Mouse (Mus musculus) left cerebral cortex, adult 9 months (tissue): Measurements from ENCODE around the gene Gm3839.
A peak's percentile ranks its signal among the peaks of the same experiment; 100 is the strongest.
"Not testable (repeated sequence)": the region's sequence is repeated elsewhere in the genome, so short reads cannot be mapped to it uniquely, and the experiment has no call there.

Source experiments
- DNase-seq, 2 experiments: peaks; one replicate each; pipeline ENCODE4 v3.0.0; 2022; ENCODE audit warnings: low spot score in 2 of 2

The Gm3839 gene

DNA sequence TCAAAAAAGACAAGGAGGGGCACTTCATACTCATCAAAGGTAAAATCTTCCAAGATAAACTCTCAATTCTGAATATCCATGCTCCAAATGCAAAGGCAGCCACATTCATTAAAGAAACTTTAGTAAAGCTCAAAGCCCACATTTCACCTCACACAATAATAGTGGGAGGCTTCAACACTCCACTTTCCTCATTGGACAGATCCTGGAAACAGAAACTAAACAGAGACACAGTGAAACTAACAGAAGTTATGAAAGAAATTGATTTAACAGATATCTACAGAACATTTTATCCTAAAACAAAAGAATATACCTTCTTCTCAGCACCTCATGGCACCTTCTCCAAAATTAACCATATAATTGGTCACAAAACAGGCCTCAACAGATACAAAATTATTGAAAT is at the start of gene Gm3839:
Gene Gm3839 (minus strand): TSS at position 101 of the 400 bp plus-strand sequence.
- DNase-seq: not testable (repeated sequence)

DNA sequence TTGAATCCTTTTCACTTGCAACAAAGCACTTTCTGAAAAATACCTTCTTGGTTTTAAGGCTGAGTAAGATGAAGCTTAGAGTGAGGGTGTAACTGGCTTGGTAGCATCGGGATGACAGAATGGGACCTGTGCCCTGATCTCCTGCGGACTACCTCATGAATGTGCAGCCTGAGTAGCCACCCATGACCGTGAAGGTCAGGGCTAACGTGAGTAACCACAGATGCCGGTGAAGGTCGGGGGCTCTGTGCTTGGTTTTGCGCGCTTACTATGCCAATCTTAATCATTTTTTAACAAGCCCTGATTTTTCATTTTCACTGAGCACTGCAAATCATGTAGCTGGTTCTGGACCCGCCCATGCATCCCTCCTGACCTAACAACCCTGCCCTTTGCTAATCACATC is 49.1 kb upstream of the Gm3839 start:
- no peak for DNase-seq

DNA sequence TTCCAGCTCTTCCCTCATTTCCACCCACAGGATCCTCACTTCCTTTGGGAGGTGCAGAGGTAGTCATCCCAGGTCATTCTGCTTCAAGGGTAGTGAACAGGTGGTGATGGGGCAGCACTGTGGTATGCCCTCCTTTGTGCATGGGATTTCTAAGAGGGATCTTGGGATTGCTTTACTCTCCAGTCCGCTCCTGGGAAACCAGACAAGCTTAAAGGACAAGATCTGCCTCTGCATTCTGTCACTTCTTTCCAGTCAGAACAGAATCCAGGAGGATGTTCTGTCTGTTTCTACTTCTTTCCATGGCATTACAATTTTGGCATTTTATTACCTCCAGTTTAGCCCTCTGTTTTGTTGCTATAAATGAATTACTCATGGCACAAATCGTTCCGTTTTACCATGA is 21.3 kb upstream of the Gm3839 start:
- no peak for DNase-seq

DNA sequence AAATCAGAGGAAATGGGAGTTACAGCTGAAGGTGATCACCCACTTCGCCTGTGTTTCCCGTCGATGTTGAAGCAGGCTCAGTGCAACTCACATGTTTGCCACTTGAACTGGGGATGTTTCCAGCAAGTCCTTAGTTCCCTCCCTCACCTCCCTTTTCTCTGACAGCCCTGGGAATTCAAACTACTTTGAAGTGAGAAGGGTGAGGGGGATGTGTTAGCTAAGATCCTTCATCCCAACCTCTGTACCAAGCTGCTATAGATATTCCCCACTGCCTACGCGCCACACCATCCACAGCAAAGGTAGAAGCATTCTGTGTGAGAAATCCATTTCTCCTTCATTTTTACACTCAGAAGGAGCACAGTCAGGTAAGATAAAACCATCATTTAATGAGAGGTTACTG is 18.7 kb upstream of the Gm3839 start:
- DNase-seq: peak; percentile 5 to 29

DNA sequence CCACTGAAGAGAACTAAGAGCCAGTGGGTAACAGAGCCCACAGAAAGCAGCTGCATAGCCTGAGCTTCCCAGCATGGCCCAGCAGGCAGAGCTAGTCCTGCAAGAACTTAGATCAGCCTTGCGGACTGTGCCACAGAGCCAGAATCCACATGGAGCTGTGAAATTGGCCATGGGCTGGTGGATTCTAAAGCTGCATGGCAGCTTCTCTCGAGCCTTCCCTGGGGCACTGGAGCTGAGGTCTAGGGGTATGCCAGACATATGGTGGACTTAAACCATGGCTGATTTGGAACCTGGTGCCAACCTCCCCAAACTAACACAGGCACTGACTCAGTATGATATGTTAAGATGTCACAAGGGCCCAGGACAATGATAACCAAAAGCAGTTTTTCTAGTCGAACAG is 10.4 kb downstream of the Gm3839 start:
- DNase-seq: no peak

DNA sequence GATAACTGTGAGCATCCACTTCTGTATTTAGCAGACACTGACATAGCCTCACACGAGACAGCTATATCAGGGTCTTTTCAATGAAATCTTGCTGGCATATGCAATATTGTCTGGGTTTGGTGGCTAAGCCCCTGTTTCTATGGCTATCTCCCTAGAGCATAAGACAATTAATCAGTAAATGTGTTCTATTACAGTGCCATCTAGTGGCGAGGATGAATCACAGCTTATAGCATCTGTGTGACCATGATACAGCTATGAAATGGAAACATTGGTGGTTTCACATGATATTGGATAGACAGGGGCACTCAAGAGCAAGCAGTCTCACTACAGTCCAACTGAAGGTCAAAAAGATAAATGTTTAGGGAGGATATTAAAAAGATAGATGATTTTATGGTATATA is 26.5 kb downstream of the Gm3839 start:
- DNase-seq: no peak

DNA sequence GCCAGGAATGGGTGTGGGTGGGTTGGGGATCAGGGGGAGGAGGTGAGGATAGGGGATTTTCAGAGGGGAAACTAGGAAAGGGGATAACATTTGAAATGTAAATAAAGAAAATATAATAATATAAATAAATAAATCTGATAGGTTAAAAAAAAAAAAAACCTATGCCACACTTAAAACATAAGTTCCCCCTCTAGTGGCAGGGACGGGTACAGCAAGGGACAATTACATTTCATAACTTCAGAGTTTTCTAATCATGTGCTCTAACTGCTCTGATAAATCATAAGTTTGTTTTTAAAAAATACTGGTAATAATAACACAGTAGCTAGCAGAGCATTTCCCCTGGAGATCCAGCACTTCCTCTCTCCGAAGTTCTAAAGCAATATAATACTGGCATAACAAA is 49.4 kb downstream of the Gm3839 start:
- peak in 1 of 2 experiments; percentile 26 for DNase-seq

DNA sequence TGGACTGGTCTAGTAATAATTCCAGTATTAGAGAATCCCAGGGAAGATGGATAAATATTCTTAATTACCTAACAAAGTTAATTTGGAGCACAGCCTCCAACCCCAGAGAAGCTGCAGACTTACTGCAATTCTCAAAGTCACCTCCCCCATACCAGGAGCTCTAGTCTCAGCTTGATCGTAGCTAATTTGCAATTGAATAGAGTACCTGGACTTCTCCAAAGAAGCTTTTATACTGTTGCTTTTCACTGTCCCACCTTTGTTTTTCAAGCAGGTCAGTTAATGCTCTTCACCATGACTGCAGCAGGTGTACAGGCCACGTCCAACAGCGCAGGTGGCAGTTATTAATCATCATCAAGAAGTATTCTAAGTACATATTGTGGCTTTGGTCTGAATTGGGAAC is 68.6 kb downstream of the Gm3839 start:
- DNase-seq: not testable (repeated sequence)

DNA sequence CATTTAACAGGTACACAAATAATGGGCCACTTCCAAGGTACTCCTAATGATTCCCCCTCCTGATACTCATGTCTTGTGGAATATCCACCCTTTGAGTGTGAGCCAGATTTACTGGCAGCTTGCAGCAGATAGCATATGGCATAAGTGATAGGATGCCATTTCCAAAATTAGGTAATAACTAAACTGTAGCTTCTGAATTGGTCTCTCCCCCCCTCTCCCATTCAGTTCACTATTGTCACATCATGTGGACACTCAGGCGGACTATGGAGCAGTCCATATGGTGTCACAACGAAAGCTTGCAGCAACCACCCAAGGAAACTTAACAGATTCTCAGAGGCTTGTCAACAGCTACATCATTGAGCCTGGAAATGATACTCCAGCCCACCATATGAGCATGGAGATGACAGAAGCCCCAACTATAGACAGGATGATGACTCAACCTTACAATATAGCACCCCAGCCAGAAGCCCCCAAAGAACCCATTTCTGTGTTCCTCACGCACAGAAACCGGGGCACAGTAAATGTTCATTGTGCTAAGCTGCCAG is 99.3 kb downstream of the Gm3839 start:
- no peak for DNase-seq

DNA sequence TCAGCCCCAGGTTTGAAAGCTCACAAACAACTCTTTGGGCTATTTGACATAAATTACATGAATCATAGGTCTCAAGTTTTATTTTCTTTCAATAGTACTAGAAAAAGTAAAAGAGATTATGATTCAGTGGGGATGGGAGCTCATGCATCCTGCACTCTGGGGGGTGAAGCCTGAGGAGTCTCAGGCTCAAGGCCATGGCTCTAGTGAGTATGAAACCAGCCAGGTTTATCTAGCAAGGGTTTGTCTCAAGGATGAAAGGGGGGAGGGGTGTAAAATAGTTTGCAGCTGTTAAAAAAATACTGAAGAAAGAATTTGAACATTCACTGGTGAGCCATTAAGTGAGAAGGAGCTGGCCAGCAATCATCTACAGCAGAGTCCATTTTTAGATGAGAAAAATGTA is 108.5 kb downstream of the Gm3839 start:
- no peak for DNase-seq

DNA sequence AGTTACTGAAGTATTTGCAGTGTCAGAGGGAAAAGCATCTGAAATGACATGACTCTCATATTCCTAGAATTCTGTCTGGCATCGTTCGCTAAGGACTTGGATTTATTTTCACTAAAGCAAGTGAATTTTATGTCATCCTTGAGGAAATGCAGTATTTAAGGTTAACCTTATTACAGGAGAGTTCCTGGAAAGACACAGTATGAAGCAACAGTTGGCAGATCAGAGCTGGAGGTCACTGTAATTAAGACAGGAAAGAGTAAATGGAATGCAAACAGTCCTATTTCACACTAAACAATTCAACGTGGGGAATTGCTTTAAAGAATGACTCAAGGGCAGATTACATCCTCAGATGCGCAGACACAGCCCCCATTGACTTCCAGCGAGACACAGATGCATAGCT is 112.0 kb downstream of the Gm3839 start:
- DNase-seq: no peak

DNA sequence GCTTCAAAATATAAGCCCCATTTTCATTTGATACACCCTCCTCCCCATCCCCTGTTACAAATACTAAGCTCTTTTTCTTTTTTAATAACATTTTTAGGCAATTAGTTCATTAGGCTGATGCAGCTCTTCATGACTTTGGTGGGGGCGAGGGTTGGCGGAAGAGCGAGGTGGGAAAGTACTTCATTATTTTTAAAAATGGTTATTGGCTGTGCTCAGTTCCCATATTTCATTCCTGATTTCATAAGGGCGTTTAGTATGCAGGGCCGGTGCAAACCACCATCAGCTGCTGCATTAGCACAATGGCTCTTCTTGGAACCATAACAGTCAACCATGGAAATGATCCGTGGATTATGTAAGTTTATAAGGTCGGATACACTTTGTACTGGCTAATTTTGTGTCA is 124.4 kb downstream of the Gm3839 start:
- no peak for DNase-seq
